Mouse (Mus musculus): Measurements from ENCODE around the gene Rhoh. TPM values are rescaled to one million over a fixed set of nuclear protein-coding genes. Genes with fewer than 3 reads are reported as not detected.

The Rhoh gene
- polyA plus RNA-seq, 1 experiment from 2014 or later, result 0.38 TPM

- Histone ChIP-seq H3K27me3 (no peaks in the 10 kb centered on the region), H3K4me1 (no peaks in the 10 kb centered on the region), H3K4me2 (replicated peaks) (no peak overlapping the region), H3K27ac (replicated peaks) (no peak overlapping the region), H3K4me3 (no peak overlapping the region), H3K36me3 (no peaks in the 10 kb centered on the region), H3K9me3 (no peaks in the 10 kb centered on the region), H3K9ac (replicated peaks) (no peak overlapping the region)
- ATAC-seq (replicated peaks), result no peak
- 86% methylated on average over 12 of the region's 12 CpGs for WGBS
Measured at GRCm38 (mm10) chr5:65863349-65863749, 2.3 kb downstream of the Rhoh start.

DNA sequence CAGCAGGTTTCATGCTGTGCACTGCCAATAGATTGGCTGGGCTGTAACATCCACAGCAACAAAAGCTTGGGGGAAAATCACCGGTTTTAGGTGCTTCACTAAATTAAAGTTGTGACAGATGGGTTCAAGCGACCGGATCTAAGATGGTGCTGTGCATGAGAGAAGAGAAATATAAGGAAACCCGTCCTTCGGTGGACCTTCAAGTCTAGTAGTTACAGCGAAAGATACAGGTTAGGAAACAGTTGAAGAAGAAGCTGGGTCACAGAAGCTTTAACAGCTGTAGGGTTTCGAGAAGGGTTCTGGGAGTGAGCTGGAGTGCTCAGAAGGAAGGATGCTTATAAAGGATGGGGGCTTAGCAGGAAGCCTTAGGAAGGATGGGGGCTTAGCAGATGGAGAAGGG lies 3.5 kb downstream of the Rhoh start:
- ATAC-seq (replicated peaks), result no peak
- H3K4me3 ChIP-seq, result no peak overlapping the region

DNA sequence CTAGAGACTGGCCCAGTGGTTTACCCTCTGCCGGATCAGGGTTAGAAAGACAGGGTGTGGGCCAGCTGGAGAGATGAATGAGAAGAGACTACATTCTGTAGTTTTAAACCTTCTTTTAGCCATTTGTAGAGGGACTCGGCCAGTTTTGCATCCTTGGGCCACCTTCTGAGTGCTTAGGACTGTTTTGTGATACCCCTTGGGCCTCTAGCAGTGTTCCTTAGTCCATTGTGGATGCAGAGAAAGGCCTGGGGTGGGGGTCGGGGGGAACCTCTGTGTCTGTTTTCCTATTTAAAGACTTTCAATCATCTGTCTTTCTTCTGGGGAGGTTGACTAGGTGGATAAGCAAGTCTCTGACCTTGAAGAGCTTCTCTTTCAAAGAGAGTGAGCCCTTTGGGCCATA lies 3.9 kb downstream of the Rhoh start:
- Histone ChIP-seq H3K9me3 (no peaks in the 10 kb centered on the region), H3K4me2 (replicated peaks) (no peak overlapping the region), H3K27me3 (no peaks in the 10 kb centered on the region), H3K9ac (replicated peaks) (no peak overlapping the region), H3K4me1 (no peaks in the 10 kb centered on the region), H3K4me3 (no peak overlapping the region), H3K36me3 (no peaks in the 10 kb centered on the region), H3K27ac (replicated peaks) (no peak overlapping the region)
- no peak for ATAC-seq (replicated peaks)
- WGBS, result 74% methylated on average over 3 of the region's 3 CpGs

More for the DNA sequence above, 3.5 kb downstream of the Rhoh start:
- H3K27me3 ChIP-seq, result no peaks in the 10 kb centered on the region
- no peaks in the 10 kb centered on the region for H3K9me3 ChIP-seq
- H3K4me1 ChIP-seq, result no peaks in the 10 kb centered on the region
- H3K4me2 ChIP-seq (replicated peaks), result no peak overlapping the region
- no peak overlapping the region for H3K9ac ChIP-seq (replicated peaks)
- 93% methylated on average over 7 of the region's 7 CpGs for WGBS
- no peaks in the 10 kb centered on the region for H3K36me3 ChIP-seq
- H3K27ac ChIP-seq (replicated peaks), result no peak overlapping the region

DNA sequence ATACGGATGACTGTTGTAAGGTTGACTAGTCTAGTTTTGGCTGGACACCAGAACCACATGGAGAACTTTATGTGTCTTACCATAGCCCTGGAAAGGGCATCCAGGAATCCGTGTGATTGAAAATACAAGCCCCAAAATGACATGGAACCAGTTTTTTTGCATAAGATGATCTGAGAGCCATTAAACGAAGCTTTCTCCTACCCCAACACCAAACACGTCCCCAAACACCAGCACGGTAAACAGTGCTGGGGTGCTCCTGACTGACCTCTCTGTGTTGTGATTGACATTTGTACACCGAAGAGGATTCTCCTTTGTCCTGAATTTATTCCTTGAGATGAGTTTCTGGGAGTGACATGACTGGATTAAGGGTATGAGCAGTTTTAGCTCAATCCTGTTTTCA lies 5.6 kb downstream of the Rhoh start:
- 94% methylated on average over 6 of the region's 6 CpGs for WGBS
- no peaks in the 10 kb centered on the region for H3K36me3 ChIP-seq
- H3K4me1 ChIP-seq, result no peaks in the 10 kb centered on the region
- no peak overlapping the region for H3K9ac ChIP-seq (replicated peaks)
- H3K4me2 ChIP-seq (replicated peaks), result no peak overlapping the region
- H3K27ac ChIP-seq (replicated peaks), result no peak overlapping the region
- ATAC-seq (replicated peaks), result no peak
- H3K4me3 ChIP-seq, result no peak overlapping the region
- H3K9me3 ChIP-seq, result no peaks in the 10 kb centered on the region
- no peaks in the 10 kb centered on the region for H3K27me3 ChIP-seq

GRCm38 (mm10) chr5:65867380-65868116 lies 6.5 kb downstream of the Rhoh start:
- no peaks in the 10 kb centered on the region for H3K9me3 ChIP-seq
- no peak overlapping the region for H3K4me2 ChIP-seq (replicated peaks)
- H3K27ac ChIP-seq (replicated peaks), result no peak overlapping the region
- H3K9ac ChIP-seq (replicated peaks), result no peak overlapping the region
- H3K36me3 ChIP-seq, result no peaks in the 10 kb centered on the region
- WGBS, result 89% methylated on average over 7 of the region's 7 CpGs
- no peak overlapping the region for H3K4me3 ChIP-seq
- no peaks in the 10 kb centered on the region for H3K4me1 ChIP-seq
- H3K27me3 ChIP-seq, result no peaks in the 10 kb centered on the region
- ATAC-seq (replicated peaks), result no peak

GRCm38 (mm10) chr5:65868419-65868818 lies 7.4 kb downstream of the Rhoh start:
- Histone ChIP-seq H3K27ac (replicated peaks) (no peak overlapping the region), H3K4me1 (no peaks in the 10 kb centered on the region), H3K36me3 (no peaks in the 10 kb centered on the region), H3K4me3 (no peak overlapping the region), H3K9me3 (no peaks in the 10 kb centered on the region), H3K27me3 (no peaks in the 10 kb centered on the region), H3K9ac (replicated peaks) (no peak overlapping the region), H3K4me2 (replicated peaks) (no peak overlapping the region)
- WGBS, result 84% methylated on average over 3 of the region's 3 CpGs
- no peak for ATAC-seq (replicated peaks)

- Histone ChIP-seq H3K4me1 (no peaks in the 10 kb centered on the region), H3K9me3 (no peaks in the 10 kb centered on the region), H3K27ac (replicated peaks) (no peak overlapping the region), H3K27me3 (no peaks in the 10 kb centered on the region), H3K4me3 (no peak overlapping the region), H3K36me3 (no peaks in the 10 kb centered on the region), H3K4me2 (replicated peaks) (no peak overlapping the region), H3K9ac (replicated peaks) (no peak overlapping the region)
- 91% methylated on average over 4 of the region's 4 CpGs for WGBS
- ATAC-seq (replicated peaks), result no peak
Measured at GRCm38 (mm10) chr5:65869660-65870059, 8.6 kb downstream of the Rhoh start.

GRCm38 (mm10) chr5:65871276-65871875 lies 10.4 kb downstream of the Rhoh start:
- no peaks in the 10 kb centered on the region for H3K4me1 ChIP-seq
- H3K9me3 ChIP-seq, result no peaks in the 10 kb centered on the region
- ATAC-seq (replicated peaks), result no peak
- H3K27ac ChIP-seq (replicated peaks), result no peak overlapping the region
- no peak overlapping the region for H3K4me3 ChIP-seq
- H3K9ac ChIP-seq (replicated peaks), result no peak overlapping the region
- H3K4me2 ChIP-seq (replicated peaks), result no peak overlapping the region
- no peaks in the 10 kb centered on the region for H3K27me3 ChIP-seq
- 93% methylated on average over 13 of the region's 13 CpGs for WGBS
- H3K36me3 ChIP-seq, result no peaks in the 10 kb centered on the region

DNA sequence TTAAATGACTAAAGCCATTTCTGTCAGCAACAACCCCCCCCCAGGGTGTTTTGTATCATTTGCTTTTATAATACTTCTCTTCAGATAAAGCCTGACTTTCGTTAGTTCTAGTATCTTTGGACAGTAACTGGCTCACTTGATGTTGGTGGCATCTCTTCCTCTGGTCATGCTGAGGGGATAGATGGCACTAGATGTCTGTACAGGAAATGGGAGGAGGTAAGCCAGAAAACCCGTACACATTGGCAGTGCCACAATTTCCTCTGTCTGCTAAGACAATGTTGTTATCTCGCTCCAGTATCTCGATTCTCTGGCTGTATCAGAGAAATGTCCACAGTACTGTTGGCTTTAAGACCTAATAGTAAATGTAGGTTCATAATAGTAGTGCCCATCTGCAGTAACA lies 12.2 kb downstream of the Rhoh start:
- Histone ChIP-seq H3K4me3 (no peak overlapping the region), H3K36me3 (no peaks in the 10 kb centered on the region)
- ATAC-seq (replicated peaks), result no peak

GRCm38 (mm10) chr5:65875269-65875668 lies 14.3 kb downstream of the Rhoh start:
- Histone ChIP-seq H3K9me3 (no peaks in the 10 kb centered on the region), H3K4me3 (no peak overlapping the region), H3K4me1 (no peaks in the 10 kb centered on the region), H3K27me3 (no peaks in the 10 kb centered on the region), H3K9ac (replicated peaks) (no peak overlapping the region), H3K36me3 (no peaks in the 10 kb centered on the region), H3K4me2 (replicated peaks) (no peak overlapping the region), H3K27ac (replicated peaks) (no peak overlapping the region)
- no peak for ATAC-seq (replicated peaks)
- 95% methylated on average over 7 of the region's 7 CpGs for WGBS

More for the DNA sequence above, 12.2 kb downstream of the Rhoh start:
- Histone ChIP-seq H3K9ac (replicated peaks) (no peak overlapping the region), H3K27ac (replicated peaks) (no peak overlapping the region), H3K4me1 (no peaks in the 10 kb centered on the region), H3K27me3 (no peaks in the 10 kb centered on the region), H3K4me2 (replicated peaks) (no peak overlapping the region), H3K9me3 (no peaks in the 10 kb centered on the region)
- WGBS, result 83% methylated on average over 4 of the region's 4 CpGs

- no peak overlapping the region for H3K27ac ChIP-seq (replicated peaks)
- H3K4me1 ChIP-seq, result no peaks in the 10 kb centered on the region
- no peaks in the 10 kb centered on the region for H3K9me3 ChIP-seq
- WGBS, result 80% methylated on average over 3 of the region's 3 CpGs
- H3K9ac ChIP-seq (replicated peaks), result no peak overlapping the region
- no peaks in the 10 kb centered on the region for H3K27me3 ChIP-seq
- H3K4me3 ChIP-seq, result no peak overlapping the region
- no peak for ATAC-seq (replicated peaks)
- no peaks in the 10 kb centered on the region for H3K36me3 ChIP-seq
- H3K4me2 ChIP-seq (replicated peaks), result no peak overlapping the region
Measured at GRCm38 (mm10) chr5:65878367-65878766, 17.4 kb downstream of the Rhoh start.

DNA sequence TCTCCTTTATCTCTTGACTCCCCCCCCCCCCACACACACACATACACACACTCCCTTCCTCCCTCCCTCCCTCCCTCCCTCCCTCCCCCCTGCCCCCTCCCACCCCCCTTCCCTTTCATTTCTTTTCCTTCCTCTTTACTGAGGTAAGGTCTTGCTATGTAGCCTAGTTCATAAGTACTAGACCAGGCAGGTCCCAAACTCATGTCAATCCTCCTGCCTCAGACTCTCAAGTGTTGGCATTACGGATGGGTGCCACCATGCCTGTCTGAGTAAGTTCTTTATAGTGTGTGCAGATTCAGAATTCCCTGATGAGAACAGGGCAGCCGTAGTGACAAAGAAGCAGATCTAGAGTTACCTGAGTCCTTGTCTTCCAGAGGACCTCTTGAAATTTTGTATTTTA lies 20.2 kb downstream of the Rhoh start:
- H3K4me1 ChIP-seq, result no peaks in the 10 kb centered on the region
- 90% methylated on average over 2 of the region's 2 CpGs for WGBS
- no peaks in the 10 kb centered on the region for H3K36me3 ChIP-seq
- H3K4me3 ChIP-seq, result no peak overlapping the region
- H3K9me3 ChIP-seq, result no peaks in the 10 kb centered on the region
- no peak overlapping the region for H3K27ac ChIP-seq (replicated peaks)
- no peak overlapping the region for H3K4me2 ChIP-seq (replicated peaks)
- no peak for ATAC-seq (replicated peaks)
- no peaks in the 10 kb centered on the region for H3K27me3 ChIP-seq
- no peak overlapping the region for H3K9ac ChIP-seq (replicated peaks)
